Mouse (Mus musculus) heart, postnatal 36 days (tissue): ENCODE measurements around the gene Adamtsl4. TPM values are rescaled to one million over a fixed set of nuclear protein-coding genes. Genes with fewer than 3 reads are reported as not detected.
"Not testable (repeated sequence)": the region's sequence is repeated elsewhere in the genome, so short reads cannot be mapped to it uniquely, and the experiment has no call there.

Source experiments
- DNase-seq, 2 experiments: peaks; one replicate each; pipeline ENCODE4 v3.0.0; 2021 to 2022
- intact Hi-C: fragments of 180-260 bp; cut with DNase I; formaldehyde crosslinking; loops from one replicate; pipeline ENCODE4 v1.15.1; 2025
- total RNA-seq, 2 experiments: library from RNA; stranded (reverse); gene quantifications; 2 replicates each; pipeline ENCODE4 v1.2.3; 2021

Gene Adamtsl4
- total RNA-seq, 2 experiments from 2014 or later = 62.2 to 67.6 TPM

DNA sequence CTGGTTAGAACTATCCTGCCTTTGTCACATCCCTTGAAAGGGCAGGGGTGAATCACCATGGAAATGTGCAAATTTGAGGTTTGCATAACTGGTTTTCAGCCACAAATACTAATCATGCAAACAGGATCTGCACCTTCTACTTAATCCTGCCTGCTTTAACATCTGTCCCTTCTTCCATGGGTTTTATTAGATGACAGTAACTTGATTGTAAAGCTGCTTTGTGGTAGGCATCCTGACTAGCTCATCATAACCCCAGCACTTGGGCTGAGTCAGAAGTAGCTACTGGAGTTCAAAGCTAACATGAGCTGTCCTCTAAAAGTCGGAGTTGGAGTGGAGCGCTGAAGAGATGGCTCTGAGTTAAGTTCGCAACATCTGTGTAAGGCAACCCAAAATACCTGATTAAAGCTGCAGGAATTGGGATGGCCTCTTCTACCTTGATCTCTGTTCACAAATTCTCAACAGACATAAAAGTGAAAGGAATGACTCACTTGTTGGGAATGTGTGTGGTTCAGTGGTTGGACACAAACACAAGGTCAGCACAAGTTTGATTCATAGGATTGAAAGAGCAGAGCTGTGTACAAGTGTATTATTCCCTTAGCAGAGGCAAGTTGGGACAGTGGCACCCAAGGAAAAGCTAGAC lies 23.6 kb downstream of the Adamtsl4 start:
- DNase-seq = no peak
- intact Hi-C loops = no loop called here

DNA sequence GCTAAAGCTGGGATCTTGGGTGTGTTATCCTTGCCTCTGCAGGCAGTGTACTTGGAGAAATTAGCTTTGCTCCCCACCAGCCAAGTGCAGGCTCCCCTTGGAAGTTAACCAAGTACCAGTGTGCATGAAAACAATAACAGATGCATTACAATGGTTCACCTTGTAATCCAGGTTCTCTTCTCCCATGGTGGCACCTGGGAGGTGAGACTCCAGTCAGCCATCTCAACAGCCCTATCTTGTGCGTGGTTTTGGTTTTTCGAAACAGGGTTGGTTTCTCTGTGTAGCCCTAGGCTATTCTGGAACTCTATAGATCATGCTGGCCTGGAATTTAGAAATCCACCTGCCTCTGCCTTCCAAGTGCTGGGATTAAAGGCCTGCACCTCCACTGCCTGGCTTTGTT lies 24.2 kb downstream of the Adamtsl4 start:
- intact Hi-C loops = no loop called here
- DNase-seq = no peak

DNA sequence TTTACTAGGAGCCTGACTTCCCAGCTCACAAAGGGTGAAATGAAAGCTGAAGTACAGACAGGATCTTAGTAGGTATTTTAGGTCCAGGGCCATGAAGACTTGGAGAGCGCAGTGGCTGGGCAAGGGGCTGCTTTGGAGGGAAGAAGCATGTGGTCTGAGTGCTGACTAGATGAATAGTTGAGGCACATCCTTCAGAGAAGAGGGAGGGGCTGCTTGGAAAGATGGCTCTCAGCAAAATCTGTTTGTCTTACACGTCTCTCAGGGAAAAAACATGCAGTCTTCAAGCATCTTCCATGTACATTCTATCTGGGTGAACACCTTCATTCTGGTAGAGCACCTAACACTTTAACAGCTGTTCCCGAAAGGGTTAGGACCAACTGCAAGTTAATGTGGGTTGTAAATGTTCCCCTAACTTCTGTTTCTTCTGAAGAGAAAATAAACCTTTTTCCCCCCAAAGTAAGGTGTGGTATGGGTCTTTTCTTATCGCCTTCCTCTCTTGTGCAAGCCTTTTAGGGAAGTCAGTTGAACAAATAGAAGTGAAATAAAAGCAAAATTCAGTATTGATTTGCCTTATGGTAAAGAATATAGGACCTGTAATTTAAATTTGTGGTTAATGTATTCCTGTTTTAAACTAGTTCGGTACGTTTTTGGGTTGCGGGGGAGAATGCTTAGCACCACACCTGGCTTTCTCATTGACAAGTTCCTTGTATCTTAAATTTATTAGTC lies 24.8 kb downstream of the Adamtsl4 start:
- intact Hi-C loops = no loop called here
- peak in 1 of 2 experiments; percentile 35 for DNase-seq

DNA sequence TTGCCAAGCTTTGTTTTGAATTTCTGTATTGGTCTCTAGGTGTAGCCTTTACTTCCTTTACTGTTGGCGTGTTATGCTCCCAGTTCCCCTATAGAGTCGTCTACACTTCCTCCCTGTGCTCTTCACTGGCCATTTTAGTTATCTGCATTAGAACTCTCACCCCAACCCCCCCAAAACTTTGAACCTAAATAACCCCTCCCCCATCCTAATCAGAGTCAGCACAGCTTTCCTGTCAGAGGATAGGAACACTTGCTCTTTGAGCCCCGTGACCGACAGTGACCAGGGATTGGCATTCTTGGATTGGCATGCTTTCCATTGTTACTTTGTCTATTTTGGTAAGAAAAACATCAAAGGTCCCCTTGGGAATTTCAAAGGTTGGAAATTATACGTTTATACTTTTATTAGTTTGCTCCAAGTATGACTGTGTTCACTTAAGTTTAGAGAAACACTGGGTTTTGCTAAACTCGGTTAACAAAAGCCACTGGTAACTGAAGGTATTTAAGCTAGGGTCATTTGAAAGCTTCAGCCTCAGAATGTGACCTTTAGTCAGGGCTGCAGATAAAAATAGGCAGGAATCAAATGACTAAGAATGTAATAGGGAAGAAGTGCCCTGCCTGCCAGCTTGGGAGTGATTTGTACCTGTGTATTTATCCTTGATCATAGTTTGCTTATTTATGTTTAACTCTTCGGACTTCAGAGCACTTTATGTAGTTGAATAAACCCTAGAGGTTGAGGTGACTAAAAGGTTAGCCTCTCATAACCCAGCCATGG lies 25.6 kb downstream of the Adamtsl4 start:
- intact Hi-C loops = no loop called here
- DNase-seq = no peak

DNA sequence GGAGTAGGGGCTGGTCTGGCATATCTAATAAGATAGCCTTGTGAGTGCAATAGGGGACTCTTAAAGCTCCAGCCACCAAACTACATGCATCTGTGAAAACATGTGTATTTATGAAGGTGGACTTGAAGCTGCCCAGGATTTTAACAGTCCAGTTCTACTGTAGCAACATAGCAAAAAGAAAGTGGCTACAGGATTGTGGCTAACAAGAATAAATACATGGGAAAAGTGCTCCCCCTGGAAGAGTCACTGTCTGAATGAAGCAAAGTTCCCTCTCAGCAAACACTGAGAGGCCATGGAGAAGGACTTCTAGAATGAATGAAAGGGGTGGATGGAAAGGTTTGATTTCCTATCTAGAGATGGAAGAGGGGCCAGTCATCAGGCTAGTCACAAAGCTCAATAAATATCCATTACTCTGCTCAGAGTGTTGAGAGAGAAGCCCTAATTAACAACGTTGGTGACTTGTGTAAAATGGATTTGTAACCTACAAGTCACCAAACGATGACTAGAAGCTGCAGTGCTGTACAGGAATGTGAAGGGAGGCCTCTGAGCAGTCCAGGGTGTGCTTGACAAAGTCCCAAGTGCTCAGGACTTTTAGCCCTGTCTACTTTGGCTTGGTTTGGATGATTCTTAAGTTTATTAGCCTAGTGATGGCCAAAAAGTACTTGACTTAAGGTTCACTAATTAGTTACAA lies 26.8 kb downstream of the Adamtsl4 start:
- intact Hi-C loops = no loop called here

DNA sequence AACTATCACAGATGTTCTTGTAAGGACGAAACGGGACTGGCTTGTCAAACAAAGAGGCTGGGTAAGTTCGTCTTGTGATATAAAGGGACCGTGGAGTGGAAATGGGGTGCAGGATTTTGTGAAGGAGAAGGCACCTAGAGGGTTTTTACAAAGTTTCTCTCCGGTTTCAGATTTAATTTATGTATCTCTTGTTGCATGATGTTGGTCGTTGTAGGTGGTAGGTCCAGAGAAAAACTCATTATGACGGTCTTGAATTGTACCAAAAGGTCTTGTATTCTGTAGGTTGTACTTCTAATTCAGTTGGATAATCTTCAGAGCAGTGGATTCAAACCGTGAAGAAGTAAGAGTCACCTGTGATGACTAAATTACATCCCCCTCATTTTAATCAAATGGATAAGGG lies 27.8 kb downstream of the Adamtsl4 start:
- no peak for DNase-seq
- intact Hi-C loops = loop anchor here (1.0 kb wide), 1 partner anchor 15 kb away; no protein-coding TSS in a partner anchor

More for the DNA sequence above, 26.8 kb downstream of the Adamtsl4 start:
- no peak for DNase-seq

DNA sequence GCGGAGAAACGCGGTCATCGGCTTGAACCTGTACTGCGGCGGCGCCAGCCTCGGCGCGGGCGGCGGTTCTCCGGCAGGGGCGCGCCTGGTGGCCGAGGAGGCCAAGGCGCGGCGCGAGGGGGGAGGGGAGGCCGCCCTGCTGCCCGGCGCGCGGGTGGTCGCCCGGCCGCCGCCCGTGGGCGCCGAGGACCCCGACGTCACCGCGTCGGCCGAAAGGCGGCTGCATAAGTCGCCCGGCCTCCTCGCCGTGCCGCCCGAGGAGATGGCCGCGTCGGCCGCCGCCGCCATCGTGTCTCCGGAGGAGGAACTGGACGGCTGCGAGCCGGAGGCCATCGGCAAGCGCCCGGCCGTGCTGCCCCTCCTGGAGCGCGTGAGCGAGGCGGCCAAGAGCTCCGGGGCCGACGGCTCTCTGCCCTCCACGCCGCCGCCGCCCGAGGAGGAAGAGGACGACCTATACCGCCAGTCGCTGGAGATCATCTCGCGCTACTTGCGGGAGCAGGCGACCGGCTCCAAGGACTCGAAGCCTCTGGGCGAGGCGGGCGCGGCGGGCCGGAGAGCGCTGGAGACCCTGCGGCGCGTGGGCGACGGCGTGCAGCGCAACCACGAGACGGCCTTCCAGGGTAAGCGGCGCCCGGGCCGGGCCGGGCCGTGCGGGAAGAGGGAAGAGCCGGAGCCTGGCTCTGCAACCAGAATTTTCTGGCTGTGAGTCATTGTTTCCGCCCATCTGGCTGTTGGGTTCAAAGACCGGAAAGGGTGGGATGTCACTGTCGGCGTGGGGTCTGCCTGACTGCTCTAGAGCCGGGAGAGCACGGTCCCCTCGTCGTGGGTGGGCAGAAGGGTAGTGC lies 28.6 kb downstream of the Adamtsl4 start:
- intact Hi-C loops = loop anchor here (1.0 kb wide), 1 partner anchor 16 kb away; no protein-coding TSS in a partner anchor
- peak; percentile 78 to 85 for DNase-seq

DNA sequence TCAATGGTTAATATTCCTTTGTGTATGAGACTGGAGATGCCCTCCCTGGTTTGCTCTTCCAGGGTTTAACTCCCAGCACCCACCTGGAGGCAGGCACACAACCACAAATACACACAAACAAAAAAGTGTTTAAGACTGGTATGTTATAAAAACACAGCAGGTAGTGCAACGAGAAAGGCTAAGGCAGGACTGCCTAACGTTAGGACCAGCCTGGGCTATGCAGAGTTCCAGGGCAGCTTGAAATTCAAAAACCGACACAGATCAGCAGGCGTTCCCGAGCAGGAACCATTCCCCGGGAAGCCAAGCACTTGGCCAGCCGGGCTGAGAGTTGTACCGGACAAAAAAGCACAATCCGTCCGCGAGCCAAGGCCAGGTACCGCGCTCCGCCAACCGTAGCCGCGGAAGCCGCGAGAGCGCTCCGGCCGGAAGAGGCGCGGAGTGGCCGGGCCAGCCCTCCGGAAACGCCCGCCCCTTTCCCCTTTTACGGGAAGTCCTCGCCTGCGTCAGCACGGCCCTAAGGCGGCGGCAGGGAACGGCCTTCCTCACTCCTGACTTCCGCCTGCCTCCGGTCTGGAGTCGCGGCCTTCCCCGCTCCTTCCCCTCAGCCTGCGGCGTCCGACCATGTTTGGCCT lies 29.4 kb downstream of the Adamtsl4 start, which contains the start of gene Mcl1:
Mcl1 (plus strand) TSS at position 553 of the 632 bp plus-strand sequence.
- intact Hi-C loops = no loop called here
- DNase-seq = peak; percentile 96 to 97

DNA sequence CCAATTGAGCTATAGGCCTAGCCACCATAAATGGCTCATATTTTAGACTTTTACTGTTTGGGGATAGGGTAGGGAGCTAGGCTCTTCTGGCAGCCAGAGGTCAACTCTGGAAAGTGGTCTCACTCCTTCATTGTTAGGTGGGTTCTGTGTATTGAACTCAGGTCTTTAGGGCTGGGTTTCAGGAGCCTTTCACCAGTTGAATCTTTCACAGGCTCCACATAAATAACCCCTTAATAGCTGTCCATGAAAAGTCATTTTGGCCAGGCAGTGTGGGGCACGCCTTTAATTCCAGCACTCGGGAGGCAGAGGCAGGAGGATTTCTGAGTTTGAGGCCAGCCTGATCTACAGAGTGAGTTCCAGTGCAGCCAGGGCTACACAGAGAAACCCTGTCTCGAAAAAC lies 30.0 kb downstream of the Adamtsl4 start:
- no peak for DNase-seq
- intact Hi-C loops = no loop called here

DNA sequence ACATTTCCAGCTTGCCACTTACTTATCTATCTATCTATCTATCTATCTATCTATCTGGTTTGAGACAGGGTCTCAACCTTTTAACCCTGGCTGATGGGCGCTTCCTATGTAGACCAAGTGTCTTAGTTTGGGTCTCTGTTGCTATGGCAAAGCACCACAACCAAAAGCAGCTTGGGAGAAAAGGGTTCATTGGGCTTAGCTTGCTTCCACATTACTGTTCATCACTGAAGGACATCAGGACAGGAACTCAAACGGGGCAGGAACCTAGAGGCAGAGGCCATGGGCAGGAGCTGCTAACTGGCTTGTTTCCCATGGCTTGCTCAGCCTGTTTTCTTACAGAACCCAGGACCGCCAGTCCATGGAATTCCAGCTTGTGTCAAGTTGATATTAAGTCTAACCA lies 30.6 kb downstream of the Adamtsl4 start:
- intact Hi-C loops = no loop called here
- DNase-seq = no peak

DNA sequence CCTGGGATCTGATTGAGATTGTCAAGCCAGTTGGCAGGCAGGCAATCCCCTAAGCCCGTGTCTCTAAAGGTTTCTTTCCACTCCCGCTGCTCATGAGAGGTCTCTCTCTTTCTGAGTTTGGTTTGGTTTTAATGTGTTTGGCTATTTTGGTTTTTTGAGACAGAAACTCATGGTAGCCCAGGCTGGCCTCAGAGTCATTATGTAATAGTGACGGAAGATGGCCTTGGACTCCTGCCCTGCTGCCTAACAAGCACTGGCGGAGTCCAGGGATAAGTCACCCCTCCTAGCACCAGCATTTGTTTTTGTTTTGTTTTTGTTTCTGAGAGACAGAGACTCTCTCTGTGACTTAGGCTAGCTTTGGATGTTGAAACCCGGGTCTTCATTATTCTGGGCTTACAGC lies 32.3 kb downstream of the Adamtsl4 start:
- intact Hi-C loops = no loop called here
- no peak for DNase-seq

DNA sequence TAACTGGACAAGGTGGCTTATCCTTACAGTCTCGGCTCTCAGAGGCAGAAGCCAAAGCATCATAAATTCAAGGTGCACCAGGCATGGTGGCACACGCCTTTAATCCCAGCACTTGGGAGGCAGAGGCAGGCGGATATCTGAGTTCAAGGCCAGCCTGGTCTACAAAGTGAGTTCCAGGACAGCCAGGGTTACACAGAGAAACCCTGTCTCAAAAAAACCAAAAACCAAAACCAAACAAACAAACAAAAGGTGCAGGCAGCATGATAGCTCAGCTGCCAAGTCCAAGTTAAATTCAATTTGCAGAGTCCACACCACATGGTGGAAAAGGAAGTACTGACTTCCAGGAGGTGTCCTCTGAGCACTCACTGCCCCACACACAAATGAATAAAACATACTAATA lies 33.3 kb downstream of the Adamtsl4 start:
- DNase-seq, intact Hi-C loops: not testable (repeated sequence)

DNA sequence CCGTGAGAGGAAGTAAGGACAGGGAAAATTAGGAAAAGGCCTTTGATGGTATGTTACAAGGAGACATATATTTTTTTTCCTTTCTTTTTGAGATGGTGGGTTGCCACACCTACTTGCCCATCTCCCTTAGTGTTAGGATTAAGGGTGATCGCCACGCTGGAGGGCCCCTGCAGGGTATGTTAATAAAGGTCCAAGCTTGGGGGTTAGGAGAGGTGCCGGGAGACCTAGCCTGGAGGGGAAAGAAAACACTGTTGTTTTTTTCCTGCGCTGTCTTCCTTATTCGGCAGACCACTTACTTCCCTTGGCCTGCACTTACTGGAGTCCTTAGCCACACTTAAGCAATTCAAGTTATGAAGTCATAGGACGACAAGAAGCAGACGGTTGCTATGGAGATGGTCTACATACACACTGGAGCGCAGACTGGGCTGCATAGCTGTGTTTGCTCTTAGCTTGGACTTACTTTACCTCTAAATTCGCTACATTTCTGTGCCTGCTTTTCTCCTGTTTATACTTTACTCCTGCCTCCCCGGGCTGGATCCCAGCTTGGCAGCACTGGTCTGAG lies 34.2 kb downstream of the Adamtsl4 start:
- no peak for DNase-seq
- intact Hi-C loops = no loop called here

DNA sequence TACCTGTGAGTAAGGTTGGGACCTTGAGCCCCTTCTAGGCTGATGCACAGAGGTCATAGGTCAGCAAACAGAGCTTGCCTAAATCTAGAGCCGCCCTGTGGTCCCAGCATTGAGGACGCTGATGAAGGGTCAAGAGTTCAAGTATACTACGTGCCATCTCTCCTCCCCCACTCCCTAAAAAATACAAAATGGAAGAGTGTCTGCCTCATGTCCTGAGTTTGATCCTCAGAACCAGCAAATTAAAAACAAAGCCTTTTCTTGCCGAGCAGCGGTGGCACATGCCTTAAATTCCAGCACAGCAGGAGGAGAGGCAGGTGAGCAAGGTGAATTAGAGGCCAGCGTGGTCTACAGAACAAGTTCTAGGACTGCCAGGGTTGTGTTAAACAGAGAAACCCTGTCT lies 34.8 kb downstream of the Adamtsl4 start:
- intact Hi-C loops = no loop called here
- no peak for DNase-seq

DNA sequence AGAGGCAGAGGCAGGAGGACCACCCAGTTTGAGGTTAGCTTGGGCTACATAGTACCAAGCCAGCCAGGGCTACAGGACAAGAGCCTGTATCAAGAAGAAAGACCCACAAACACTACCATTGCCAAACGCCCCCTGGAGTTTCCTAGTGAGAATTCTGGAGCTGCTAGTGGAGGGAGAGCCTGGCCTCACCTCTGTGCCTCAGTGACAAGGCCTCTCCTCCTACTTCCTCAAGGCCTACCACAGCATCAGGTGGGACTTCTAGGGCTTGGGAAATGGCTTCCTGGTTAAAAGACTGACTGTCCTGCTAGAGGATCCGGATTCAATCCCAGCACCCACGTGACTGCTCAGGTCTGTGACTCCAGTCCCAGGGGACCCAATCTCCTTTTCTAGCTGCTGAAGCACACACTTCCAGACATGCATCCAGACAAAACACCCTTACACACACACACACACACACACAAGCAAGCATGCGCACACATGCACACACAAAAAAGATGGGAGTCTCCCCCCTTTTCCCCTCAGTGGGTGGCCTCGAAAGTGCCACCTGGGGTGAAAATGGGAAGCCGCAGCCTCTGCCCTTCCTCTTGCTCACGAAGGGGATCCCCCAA lies 35.4 kb downstream of the Adamtsl4 start:
- intact Hi-C loops = no loop called here
- DNase-seq = no peak

DNA sequence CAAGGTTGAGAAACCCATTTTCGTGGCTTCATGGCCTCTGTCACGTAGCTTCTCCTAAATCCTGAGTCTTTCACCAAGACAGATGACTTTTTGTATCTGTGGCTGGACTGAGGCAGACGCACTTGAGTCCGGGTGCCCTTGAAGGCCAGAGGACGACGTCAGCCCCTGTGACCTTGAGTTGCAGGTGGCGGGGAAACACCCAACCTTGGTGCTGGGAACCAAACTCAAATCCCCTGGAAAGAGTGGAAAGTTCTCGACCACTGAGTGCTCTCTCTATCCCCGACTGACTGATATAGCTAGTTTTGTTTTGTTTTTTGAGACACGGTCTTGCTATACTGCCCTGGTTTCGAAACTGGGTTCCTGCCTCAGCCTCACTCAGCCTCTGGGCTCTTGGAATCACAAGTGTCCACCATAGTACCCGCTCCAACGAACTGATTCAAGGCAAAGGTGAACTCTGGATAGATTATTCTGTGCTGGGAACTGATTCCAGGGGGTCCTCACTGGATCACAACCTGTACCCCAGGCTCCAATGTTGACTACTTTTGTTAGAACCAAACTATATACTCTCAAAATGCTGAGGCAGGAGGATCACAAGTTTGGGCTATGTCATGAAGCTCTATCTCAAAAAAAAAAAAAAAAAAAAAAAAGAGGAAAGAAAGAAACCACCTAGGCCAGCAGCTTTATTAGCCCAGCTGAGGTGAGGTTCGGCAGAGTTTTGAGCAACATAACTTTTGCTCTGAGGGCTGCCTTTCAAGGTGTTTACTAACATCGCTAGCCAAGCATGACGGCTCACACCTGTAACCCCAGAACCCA lies 36.1 kb downstream of the Adamtsl4 start:
- intact Hi-C loops = no loop called here
- DNase-seq = peak in 1 of 2 experiments; percentile 10

DNA sequence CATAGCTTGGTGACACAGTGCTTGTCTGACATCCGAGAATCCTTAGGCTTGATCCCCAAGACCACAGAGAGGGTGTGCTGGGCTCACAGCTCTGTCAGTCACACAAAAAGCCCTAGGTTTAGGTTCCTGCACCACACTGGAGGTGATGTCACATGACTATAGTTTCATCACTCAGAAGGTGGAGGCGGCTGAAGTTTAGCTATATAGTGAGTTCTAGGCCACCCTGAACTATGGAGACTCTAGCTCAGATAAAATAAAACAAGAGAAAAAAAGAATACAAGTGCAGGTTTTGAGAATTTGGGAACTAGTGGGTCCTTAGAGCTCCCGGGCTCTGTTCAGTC lies 36.7 kb downstream of the Adamtsl4 start:
- intact Hi-C loops = no loop called here

More for the DNA sequence above, 36.7 kb downstream of the Adamtsl4 start:
- DNase-seq = no peak
